Mouse (Mus musculus) limb, embryonic 12.5 days (tissue): ENCODE results near the gene Letmd1. TPM values are rescaled to one million over a fixed set of nuclear protein-coding genes. Genes with fewer than 3 reads are reported as not detected.

Experiments used
- ATAC-seq: fragments of 200-750 bp; cut with Nextera tagmentation; 2 replicates; pipeline ENCODE4 v1.8.0; 2017; ENCODE audit warnings: low read depth, moderate TSS enrichment; ENCODE audit not compliant: insufficient number of reproducible peaks, insufficient read depth, low FRiP score, low TSS enrichment
- H3K27ac ChIP-seq: fragments of 300-500 bp; sonication (generic); 2 replicates; pipeline ENCODE4 v1.5.1; 2016; ENCODE audit warnings: mild to moderate bottlenecking, moderate library complexity
- H3K27me3 ChIP-seq: fragments of 300-500 bp; sonication (generic); 2 replicates; pipeline ENCODE4 v1.6.1; 2016; ENCODE audit warnings: mild to moderate bottlenecking, moderate library complexity
- H3K36me3 ChIP-seq: fragments of 300-500 bp; sonication (generic); 2 replicates; pipeline ENCODE4 v1.6.1; 2016; ENCODE audit warnings: mild to moderate bottlenecking, moderate library complexity
- H3K4me1 ChIP-seq: fragments of 300-500 bp; sonication (generic); replicated peaks from 2 replicates; pipeline ENCODE4 v1.6.1; 2016
- H3K4me2 ChIP-seq: fragments of 300-500 bp; sonication (generic); 2 replicates; pipeline ENCODE4 v1.6.1; 2016; ENCODE audit warnings: mild to moderate bottlenecking, moderate library complexity
- H3K4me3 ChIP-seq: fragments of 300-500 bp; sonication (generic); replicated peaks from 2 replicates; pipeline ENCODE4 v1.5.1; 2016; ENCODE audit warnings: mild to moderate bottlenecking
- H3K9ac ChIP-seq: fragments of 300-500 bp; sonication (generic); replicated peaks from 2 replicates; pipeline ENCODE4 v1.6.1; 2016; ENCODE audit warnings: mild to moderate bottlenecking, moderate library complexity
- H3K9me3 ChIP-seq: fragments of 300-500 bp; sonication (generic); 2 replicates; pipeline ENCODE4 v1.6.1; 2016; ENCODE audit warnings: mild to moderate bottlenecking, moderate library complexity
- WGBS: fragments of 180-500 bp; shearing (Covaris S2); methylation state at CpG from one replicate; pipeline ENCODE4 v1.1.7; 2016; 5-methylcytosine and 5-hydroxymethylcytosine counted together
- polyA plus RNA-seq: library from polyadenylated mRNA; unstranded; fragments of >200 nt; fragmentation: Nextera tagmentation; extraction: Ambion mirVana; gene quantifications from 2 replicates; pipeline ENCODE4 v1.2.1, GENCODE M21; 2016

The Letmd1 gene
- polyA plus RNA-seq, 1 experiment from 2014 or later, result 29.3 TPM

DNA sequence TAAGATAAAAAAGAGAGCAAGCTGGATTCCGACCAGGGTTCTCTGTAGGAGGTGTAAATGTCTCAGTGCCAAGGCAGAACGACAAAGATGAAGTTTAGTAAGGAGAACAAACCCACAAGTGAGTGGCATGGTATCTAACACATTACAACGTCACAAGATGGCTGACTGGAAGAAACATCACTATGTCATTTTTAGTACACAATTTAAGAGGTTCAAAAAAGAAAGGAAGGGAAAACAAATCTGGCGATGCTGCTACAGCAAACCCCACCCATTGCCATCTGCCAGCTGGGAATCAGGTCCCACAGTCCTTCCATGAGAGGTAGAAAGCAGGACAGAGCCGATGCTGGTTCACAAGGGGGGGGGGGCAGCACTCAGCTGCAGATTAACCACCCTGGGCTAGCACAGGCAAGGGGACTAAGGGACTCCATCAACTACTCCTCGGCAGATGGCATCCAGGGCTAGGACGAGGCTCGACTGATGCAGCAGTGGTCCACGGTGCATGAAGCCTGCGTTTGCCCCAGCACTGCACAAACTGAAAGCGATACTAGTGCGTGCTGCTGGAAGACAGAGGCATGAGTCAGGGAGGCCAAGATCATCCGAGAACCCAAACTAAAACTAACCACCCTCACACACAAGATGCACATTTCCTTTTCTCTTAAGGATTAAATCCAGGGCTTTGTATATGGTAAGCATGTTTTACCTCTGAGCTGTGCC lies 39.8 kb downstream of the Letmd1 start:
- Histone ChIP-seq H3K4me2 (no peak overlapping the region), H3K4me1 (no peaks in the 10 kb centered on the region), H3K4me3 (no peak overlapping the region), H3K36me3 (peaks cover 94% of the 10 kb centered on the region), H3K9ac (no peak overlapping the region), H3K27me3 (no peaks in the 10 kb centered on the region), H3K9me3 (no peaks in the 10 kb centered on the region), H3K27ac (no peak overlapping the region)
- 89% methylated on average over 13 of the region's 13 CpGs for WGBS
- no peak for ATAC-seq

GRCm38 (mm10) chr15:100510072-100510471 lies 41.2 kb downstream of the Letmd1 start:
- ATAC-seq, result no peak
- Histone ChIP-seq H3K27me3 (no peaks in the 10 kb centered on the region), H3K4me2 (no peak overlapping the region), H3K4me1 (no peaks in the 10 kb centered on the region), H3K9ac (no peak overlapping the region), H3K9me3 (no peaks in the 10 kb centered on the region), H3K4me3 (no peak overlapping the region), H3K36me3 (peaks cover 92% of the 10 kb centered on the region), H3K27ac (no peak overlapping the region)
- WGBS, result 94% methylated on average over 11 of the region's 11 CpGs

DNA sequence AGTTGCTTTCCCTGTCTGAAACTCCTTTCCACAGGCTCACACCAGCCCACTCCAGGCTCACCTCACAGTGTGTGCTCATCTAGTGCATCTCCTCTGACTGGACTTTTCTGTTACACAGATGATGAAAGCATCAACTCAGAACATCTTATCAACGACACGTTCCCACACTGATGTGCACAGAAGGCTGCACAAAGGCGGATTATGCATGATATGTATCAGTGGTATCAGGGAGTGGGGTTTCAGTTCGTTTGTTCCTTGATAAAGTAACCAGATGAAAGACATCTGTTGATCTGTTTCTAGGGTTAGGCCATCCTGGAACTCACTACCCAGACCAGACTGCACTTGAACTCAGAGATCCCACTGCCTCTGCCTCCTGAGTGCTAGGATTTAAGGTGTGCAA lies 44.6 kb downstream of the Letmd1 start:
- ATAC-seq, result no peak
- peaks cover 83% of the 10 kb centered on the region for H3K36me3 ChIP-seq
- H3K9me3 ChIP-seq, result no peaks in the 10 kb centered on the region
- H3K4me3 ChIP-seq, result no peak overlapping the region
- H3K9ac ChIP-seq, result no peak overlapping the region
- no peaks in the 10 kb centered on the region for H3K27me3 ChIP-seq
- 85% methylated on average over 4 of the region's 4 CpGs for WGBS
- H3K27ac ChIP-seq, result no peak overlapping the region
- H3K4me2 ChIP-seq, result no peak overlapping the region
- no peaks in the 10 kb centered on the region for H3K4me1 ChIP-seq

DNA sequence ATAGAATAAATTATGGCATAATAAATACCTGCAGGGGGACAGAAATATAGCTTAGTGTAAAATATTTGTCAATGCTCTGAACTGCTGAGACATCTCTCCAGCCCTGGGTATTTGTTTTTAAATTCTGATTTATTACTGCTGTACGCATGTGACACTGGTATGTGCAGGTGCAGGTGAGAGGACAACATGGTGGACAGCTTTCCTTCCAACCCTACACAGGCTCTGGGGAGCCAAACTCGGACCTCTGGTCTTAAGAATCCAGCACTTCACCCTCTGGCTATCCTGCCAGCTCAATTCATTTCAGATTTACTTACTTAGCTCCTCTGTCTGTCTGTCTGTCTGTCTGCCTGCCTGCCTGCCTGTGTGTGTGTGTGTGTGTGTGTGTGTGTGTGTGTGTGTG lies 46.3 kb downstream of the Letmd1 start:
- 68% methylated on average over 2 of the region's 2 CpGs for WGBS
- peaks cover 84% of the 10 kb centered on the region for H3K36me3 ChIP-seq

DNA sequence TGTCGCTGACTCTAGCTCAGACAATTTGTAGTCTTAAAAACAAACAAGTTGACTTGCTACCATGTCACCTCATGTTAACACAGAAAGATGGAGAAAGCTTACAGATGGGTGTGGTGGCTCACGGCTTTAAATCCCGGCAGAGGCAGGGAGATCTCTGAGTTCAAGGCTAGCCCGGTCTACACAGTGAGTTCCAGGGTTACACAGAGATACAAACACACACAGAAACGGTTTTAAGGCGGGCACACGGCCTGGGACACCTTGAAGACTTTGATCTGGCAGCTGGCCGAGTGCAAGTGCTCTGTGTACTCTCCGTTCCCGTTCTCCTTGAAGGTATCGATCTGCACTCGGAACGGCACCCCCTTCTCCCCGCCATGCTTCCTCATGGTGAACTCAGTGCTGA lies 51.5 kb downstream of the Letmd1 start:
- H3K4me3 ChIP-seq, result no peak overlapping the region
- H3K27ac ChIP-seq, result no peak overlapping the region
- ATAC-seq, result no peak
- WGBS, result 93% methylated on average over 14 of the region's 14 CpGs
- H3K27me3 ChIP-seq, result no peaks in the 10 kb centered on the region
- H3K4me2 ChIP-seq, result no peak overlapping the region
- H3K9me3 ChIP-seq, result no peaks in the 10 kb centered on the region
- H3K9ac ChIP-seq, result no peak overlapping the region
- no peaks in the 10 kb centered on the region for H3K4me1 ChIP-seq
- peaks cover 84% of the 10 kb centered on the region for H3K36me3 ChIP-seq

More for the DNA sequence above, 46.3 kb downstream of the Letmd1 start:
- H3K27ac ChIP-seq, result no peak overlapping the region
- no peaks in the 10 kb centered on the region for H3K27me3 ChIP-seq
- H3K4me1 ChIP-seq, result no peaks in the 10 kb centered on the region
- no peak for ATAC-seq
- no peak overlapping the region for H3K4me3 ChIP-seq
- no peak overlapping the region for H3K4me2 ChIP-seq
- H3K9ac ChIP-seq, result no peak overlapping the region
- H3K9me3 ChIP-seq, result no peaks in the 10 kb centered on the region

- no peak for ATAC-seq
- Histone ChIP-seq H3K36me3 (peaks cover 67% of the 10 kb centered on the region), H3K9ac (no peak overlapping the region), H3K9me3 (no peaks in the 10 kb centered on the region), H3K27me3 (no peaks in the 10 kb centered on the region), H3K27ac (no peak overlapping the region), H3K4me3 (no peak overlapping the region), H3K4me1 (no peaks in the 10 kb centered on the region), H3K4me2 (no peak overlapping the region)
- 89% methylated on average over 14 of the region's 14 CpGs for WGBS
These were observed 56.6 kb downstream of the Letmd1 start for GRCm38 (mm10) chr15:100525405-100525804.

GRCm38 (mm10) chr15:100527900-100528299 lies 59.1 kb downstream of the Letmd1 start:
- H3K27ac ChIP-seq, result no peak overlapping the region
- no peaks in the 10 kb centered on the region for H3K4me1 ChIP-seq
- peaks cover 52% of the 10 kb centered on the region for H3K36me3 ChIP-seq
- no peak for ATAC-seq
- no peaks in the 10 kb centered on the region for H3K9me3 ChIP-seq
- no peak overlapping the region for H3K4me2 ChIP-seq
- WGBS, result 85% methylated on average over 5 of the region's 5 CpGs
- no peak overlapping the region for H3K9ac ChIP-seq
- H3K27me3 ChIP-seq, result no peaks in the 10 kb centered on the region
- H3K4me3 ChIP-seq, result no peak overlapping the region

Other genes with a start within 250 kb of the Letmd1 start
- 50.3 and 53.0 TPM in 2 replicates for gene Atf1, start 241.2 kb upstream of the Letmd1 start, polyA plus RNA-seq
- not detected in 2 replicates for gene Tmprss12, start 188.2 kb upstream of the Letmd1 start, polyA plus RNA-seq
- 3.3 and 4.3 TPM in 2 replicates for gene Mettl7a1, start 164.9 kb upstream of the Letmd1 start, polyA plus RNA-seq
- 0.13 and 0.25 TPM in 2 replicates for gene Mettl7a3, start 134.1 kb upstream of the Letmd1 start, polyA plus RNA-seq
- 0.21 TPM in 1 of 2 replicates, not detected in the other for gene Methig1, start 115.9 kb upstream of the Letmd1 start, polyA plus RNA-seq
- not detected in 2 replicates for gene Mettl7a2, start 115.8 kb upstream of the Letmd1 start, polyA plus RNA-seq
- gene Higd1c, start 104.5 kb upstream of the Letmd1 start, polyA plus RNA-seq, result not detected in 2 replicates
- 0.12 and 0.13 TPM in 2 replicates for gene Gm5475, start 46.9 kb upstream of the Letmd1 start, polyA plus RNA-seq
- gene Slc11a2, start 44.0 kb upstream of the Letmd1 start, polyA plus RNA-seq, result 22.8 and 25.6 TPM in 2 replicates
- 34.1 and 34.4 TPM in 2 replicates for gene Csrnp2, start 26.5 kb downstream of the Letmd1 start, polyA plus RNA-seq
- gene Tfcp2, start 83.0 kb downstream of the Letmd1 start, polyA plus RNA-seq, result 42.5 and 44.4 TPM in 2 replicates
- 6.6 and 8.9 TPM in 2 replicates for gene Pou6f1, start 131.0 kb downstream of the Letmd1 start, polyA plus RNA-seq
- gene Dazap2, start 146.3 kb downstream of the Letmd1 start, polyA plus RNA-seq, result 124 and 140 TPM in 2 replicates
- gene Smagp, start 167.9 kb downstream of the Letmd1 start, polyA plus RNA-seq, result 4.4 and 6.3 TPM in 2 replicates
- gene Bin2, start 200.5 kb downstream of the Letmd1 start, polyA plus RNA-seq, result 2.6 and 2.8 TPM in 2 replicates
- 1.1 and 2.5 TPM in 2 replicates for gene Cela1, start 218.9 kb downstream of the Letmd1 start, polyA plus RNA-seq